Mouse (Mus musculus): ENCODE data around the gene Utrn.

Gene Utrn

DNA sequence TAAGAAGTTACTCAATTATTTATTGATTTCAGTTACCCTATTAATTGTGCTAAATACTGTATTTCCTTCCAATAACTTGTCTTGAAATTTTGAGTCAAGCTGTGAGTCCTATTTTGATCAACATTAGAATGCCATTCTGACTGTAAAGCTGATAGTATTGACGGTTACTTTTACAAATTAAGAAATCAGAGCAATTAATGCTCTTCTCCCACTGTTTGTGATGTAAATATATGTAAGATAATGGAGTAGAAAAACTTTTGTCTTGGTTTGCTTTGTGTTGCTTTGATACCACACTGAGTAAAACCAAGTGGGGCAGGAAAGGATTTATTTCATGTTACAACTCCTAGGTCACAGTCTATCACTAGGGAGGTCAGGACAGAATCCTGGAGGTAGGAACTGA, 327.4 kb downstream of the Utrn start:
- DNase-seq (ENCODE audit: low spot score in 2 of 2): no peak

DNA sequence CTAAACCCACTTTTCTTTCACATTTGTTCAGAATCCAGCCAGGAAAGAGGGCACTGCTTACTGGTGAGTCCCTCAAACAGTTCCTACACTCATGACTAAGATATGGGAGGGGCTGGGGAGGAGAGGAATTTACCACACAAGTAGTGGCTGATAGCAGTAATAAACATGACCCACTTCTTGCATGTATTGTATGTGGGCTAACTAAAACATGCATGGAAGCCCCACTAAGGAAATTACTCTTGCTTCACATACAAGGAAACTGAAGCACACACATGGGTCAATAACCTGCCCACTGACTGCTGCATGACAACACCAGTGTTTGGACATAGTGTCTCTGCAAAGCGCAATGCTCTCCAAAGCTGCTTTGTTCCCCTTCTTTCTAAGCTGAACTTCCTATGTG, 333.9 kb downstream of the Utrn start:
- DNase-seq (ENCODE audit: low spot score in 2 of 2): no peak

DNA sequence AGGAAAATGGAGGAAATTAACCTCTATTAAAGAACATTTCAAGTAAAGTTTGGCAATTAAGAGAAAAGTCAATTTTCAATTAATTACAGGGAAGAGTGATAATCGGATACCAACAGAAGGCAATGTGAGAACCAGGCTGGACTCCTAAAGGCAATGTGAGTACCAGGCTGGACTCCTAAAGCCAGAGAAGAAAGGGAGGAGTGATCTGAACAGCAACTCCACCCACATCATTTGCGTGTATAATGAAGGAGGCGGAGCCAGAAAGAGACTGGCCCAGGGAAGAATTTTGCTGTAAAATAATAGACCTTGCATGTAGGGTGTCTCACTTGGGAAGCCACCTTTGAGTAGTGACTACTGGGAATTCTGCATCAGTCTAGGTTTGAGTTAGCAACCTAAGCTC, 334.4 kb downstream of the Utrn start:
- no peak for DNase-seq (ENCODE audit: low spot score in 2 of 2)

DNA sequence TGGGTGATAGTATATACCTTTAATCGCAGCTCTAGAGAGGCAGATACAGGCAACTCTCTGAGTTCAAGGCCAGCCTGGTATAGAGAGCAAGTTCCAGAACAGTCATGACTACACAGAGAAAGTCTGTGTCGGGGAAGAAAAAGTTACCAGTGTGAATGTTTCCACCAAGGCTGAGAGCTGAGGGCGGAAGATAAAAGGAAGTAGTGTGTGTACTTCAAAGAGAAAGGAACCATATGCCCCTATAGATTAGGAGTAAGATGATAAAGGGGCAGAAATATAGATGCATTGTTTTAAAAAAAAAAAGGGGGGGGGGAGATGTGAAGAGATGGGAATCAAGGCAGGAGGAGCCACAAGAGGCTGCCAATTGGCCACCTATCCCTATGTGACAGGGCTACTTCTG, 334.9 kb downstream of the Utrn start:
- DNase-seq (ENCODE audit: low spot score in 2 of 2): no peak

DNA sequence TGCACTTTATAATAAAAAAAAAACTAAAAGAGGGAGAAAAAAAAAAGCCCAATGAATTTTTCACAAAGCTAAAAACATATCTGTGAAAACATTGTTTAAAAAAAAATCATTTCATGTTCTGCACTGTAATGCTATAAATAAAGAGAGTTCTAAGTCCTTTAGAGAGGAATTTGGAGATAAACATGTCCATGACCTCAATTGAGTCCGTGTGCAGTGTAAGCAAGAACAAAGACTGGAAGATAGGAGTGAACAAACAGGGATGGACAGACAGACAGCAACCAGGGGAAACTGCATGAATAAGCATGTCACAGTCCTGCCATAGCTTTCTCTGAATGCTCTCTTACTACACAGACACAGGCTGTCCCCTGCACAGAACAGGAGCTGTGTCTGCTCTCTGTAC, 347.1 kb downstream of the Utrn start:
- DNase-seq (ENCODE audit: low spot score in 2 of 2): no peak

DNA sequence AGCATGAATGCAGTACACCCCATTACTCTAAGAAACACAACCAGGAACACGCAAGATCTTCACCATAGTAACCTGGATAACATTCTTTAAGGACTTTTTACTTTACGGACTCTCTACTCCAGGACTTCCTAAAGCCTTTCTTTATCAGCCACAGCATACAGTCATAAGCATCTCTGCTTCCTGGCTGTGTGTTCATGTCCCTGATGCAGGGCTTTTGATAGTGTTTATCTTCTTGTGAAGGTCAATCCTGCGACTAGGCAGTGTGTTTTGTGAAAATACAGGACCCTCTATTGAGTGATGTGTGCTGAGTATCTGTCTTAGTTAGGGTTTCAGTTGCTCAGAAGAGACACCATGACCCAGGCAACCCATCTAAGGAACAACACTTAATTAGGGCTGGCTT, 351.0 kb downstream of the Utrn start:
- no peak for DNase-seq (ENCODE audit: low spot score in 2 of 2)

DNA sequence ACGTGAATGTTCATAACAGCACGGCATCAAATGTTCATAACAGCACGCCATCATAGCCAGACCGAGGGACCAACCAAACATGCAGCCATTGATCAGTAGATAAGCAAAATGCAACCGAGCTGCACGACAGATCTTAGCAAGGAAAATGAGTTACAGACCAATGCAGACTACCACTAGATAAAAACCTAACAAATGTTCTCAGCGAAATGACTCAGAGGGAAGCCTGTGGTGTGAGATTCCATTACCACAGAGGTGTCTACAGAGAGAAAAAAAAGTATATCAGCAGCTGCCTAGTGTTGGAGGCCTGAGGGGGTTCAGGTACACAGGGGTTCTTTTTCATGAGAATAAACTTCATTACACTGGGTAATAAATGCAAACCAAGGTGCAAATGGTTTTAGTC, 363.6 kb downstream of the Utrn start:
- DNase-seq (ENCODE audit: low spot score in 2 of 2): no peak

DNA sequence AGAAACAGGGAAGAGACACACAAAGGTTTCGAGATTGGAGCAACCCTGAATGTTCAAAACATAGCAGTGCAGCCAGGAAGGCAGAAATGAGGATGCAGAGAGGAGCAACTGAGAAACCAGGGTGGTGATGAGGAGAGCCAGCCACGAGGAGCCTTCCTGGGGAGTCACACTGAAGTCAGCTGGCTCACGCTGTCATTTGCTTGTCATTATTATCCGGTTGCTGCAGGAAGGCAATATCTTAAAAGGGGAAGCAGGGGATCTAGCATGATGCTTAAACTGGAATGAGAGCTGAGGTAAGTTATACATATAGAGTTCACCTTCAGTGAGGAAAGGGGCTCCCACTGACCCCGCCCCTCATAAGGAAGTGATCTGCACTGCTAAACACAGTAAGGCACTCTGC, 368.7 kb downstream of the Utrn start:
- no peak for DNase-seq (ENCODE audit: low spot score in 2 of 2)

DNA sequence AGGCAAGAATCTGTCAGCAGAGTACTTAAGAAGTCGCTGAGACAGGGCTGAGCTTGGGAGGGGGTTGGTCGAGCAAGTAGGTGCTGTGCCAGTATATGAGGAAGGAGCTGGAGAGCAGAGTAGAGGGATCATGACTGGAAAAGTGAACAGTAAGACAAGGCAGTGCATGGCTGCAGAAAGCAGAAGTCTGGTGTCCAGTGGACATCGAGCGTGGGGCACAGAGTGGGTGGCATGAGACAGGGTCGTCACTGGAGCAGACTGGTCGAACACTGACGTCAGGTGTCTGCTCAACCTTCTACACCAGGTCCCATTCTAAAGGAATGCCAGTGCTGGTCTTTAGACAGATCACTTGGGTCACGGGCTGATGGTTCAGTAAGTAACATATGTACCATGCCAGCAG, 371.6 kb downstream of the Utrn start:
- DNase-seq (ENCODE audit: low spot score in 2 of 2): no peak

DNA sequence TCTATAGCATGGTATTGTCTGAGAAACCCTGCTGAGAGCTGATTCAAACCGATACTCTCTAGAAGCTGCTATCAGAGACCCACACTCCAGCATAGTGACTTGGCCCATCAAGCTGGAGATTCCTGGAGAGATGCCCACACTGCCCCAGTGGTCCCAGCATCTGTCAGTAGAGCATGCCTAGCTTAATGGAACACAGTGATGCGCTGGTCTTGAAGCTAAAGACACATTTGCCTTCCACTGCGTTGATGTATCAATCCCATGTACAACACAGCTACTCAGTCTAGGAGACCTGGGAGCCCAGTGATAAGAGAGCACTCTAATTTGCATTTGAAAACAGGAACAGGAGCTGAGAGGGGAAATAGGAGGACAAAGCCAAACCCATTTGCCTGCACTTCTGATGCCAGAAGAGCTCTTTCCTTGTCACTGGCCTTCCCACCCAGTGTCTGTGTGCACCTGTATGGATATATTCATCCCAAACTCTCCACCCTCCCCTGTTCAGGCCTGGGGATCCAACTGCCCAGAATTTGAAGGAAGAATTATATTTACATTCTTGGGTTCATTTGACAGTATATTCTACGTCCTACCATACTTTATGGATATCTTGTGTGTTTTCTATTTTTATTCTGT, 379.5 kb downstream of the Utrn start:
- DNase-seq (ENCODE audit: low spot score in 2 of 2): no peak

DNA sequence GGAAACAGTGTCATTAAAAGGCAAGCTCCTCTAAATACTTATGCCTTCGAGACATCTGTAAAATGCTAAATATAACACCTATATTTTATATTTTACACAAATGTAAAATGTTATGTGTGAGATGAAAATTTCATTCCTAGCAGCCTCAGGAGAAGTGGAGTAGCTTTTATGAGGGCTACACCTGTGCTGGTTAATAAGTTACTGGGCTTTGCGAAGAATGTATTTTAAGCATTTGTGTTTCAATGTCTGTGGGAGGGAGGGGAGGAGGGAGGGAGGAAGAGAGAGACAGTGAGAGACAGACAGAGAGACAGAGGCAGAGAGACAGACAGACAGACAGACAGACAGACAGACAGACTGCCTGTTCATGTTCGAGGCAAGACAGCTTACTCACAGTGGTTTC, 380.6 kb downstream of the Utrn start:
- DNase-seq (ENCODE audit: low spot score in 2 of 2): no peak

DNA sequence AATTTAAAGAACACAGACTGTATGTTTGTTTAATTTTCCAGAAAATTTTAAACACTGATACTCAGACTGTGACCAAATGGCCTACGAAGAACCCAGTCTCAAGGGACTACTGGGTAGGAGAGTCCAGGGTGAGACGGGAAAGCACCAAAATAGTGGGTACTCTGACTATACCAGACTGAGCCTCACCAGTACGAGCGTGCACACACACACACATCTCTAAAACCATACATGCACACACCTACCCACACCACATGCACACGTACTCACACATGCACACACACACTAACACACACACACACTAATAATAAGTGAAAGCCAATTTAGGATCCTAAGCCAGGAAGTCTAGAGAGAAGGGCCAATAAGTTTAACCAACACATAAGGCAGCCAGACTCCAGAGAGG, 381.0 kb downstream of the Utrn start:
- no peak for DNase-seq (ENCODE audit: low spot score in 2 of 2)

DNA sequence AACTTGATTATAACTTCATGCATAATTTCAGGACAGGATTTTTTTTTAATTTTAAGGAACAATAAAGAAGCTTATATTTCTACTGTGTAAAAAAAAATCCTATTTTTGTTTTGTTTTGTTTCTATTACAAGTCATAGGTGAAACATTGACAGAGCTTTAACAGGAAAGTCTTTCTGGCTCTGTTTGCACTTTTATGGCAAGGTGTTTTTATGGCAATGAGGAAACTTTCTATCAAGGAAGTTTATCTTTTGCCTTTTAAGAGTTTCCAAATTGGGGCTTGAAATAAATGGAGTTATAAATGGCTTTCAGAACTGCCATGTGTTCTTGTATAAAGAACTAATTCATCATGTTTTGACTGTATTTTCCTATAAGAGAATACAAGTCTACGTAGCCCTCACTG, 385.7 kb downstream of the Utrn start:
- no peak for DNase-seq (ENCODE audit: low spot score in 2 of 2)

DNA sequence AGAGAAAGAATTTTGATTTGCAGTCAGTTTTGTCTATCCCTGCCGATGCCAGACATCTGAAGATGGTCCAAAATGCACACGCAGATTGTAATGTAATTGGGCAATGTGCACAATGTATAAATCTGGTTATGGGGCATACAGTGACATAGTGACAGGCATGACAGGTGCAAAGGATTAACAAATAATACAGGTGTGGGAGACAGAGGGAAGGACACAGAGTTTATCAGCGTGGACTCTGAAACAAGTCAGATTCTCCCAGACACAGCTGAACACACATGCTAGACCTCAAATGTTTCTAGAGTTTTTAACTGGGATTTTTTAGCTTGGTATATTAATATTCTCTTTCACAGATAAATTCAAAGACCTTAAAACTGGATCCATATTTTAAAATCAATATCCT, 386.2 kb downstream of the Utrn start:
- DNase-seq (ENCODE audit: low spot score in 2 of 2): no peak

DNA sequence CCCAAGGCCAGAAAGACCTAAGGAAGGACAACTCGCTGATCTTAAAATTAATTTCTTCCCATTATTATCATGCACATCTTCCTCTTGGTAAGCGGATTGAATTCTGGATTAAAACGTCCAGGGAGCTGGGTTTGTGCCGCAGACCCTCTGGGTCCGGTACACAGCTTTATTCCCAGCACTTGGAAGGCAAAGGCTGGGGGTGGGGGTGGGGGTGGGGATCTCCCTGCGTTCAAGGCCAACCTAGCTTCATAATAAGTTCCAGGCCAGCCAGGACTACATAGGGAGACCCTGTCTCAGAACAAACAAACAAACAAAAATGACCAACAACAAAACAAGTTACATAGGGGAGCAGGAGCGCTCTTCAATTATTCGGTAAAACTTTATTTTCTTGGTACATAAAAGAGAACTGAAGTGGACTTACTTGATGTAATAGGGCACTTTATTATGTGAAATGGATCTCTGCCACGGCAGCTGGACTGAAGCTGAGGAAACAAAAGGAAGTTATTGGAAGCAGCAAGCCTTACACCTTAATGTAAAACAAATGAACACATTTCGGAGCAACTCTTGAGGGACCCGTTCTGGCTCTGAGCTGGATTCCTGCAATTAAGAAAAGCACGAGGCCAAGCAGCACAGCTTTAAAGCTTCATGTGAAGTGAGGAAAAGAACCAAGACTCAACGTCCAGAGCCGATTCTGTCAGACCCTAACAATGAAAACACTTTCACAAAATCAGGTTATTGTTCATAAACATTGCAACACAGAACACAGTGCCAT, 394.1 kb downstream of the Utrn start:
- DNase-seq (ENCODE audit: low spot score in 2 of 2): no peak

DNA sequence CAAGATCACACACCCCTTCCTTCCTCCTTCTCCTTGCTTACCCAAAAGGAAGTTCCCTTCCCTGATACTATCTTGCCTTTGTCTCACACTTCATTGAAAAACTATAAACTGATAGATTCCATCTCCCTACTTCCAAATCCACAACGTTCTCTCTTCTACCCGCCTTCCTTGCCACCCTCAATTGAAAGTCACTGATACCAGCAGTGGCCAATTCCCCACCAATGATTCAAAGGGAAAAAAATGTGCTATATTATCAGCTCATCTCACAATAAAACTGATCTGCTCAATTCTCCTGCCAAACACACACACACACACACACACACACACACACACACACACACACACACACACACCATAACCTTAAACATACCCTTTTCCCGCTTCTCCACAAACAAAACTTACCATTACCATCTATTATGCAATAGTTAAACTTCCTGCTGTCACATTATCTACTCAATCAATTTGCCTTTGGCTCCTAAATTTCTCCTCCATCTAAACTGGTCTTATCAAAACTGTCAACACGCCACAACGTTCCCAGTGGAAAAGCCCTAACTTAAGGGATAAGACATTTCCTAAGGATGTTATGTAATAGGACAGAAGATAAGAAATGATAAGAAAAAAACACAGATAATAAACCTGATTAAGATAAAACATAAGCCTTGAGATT, 399.6 kb downstream of the Utrn start:
- no peak for DNase-seq (ENCODE audit: low spot score in 2 of 2)

DNA sequence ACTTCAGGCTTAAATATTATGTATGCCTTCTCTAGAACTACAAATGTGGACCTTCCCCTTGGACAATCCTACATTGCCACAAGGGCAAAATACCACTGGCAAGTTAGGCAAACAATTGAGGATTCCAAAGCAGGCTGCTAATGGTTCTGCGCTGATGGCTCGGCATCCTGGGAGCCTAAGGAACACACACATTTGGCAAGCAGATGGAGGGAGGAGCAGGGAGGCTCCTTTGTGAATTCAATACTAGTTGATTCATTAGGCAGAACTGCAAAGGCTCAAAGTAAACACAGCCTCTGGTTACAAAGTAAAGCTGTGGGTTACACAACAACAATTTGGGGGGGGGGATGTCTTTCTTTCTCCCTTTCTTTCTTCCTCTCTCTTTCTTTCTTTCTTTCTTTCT, 401.6 kb downstream of the Utrn start:
- DNase-seq (ENCODE audit: low spot score in 2 of 2): no peak

DNA sequence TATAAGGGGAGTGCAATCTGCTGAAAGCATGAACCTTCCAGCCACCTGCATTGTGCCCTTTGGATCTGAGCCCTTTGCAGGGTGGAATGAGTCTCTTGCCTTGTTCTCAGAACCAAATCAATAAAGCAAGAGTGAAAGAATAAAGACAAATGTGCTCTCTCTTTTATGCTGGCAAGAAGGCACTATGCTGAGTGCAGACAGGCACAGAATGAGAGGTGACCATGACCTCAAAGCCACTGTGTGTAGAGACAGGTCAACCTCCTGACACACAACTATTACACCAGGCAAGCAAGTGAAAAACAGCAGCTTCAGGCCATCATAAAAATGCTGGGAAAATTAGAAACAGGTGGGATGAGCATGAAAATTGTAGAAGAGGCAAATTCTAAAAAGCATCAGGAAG, 408.2 kb downstream of the Utrn start:
- no peak for DNase-seq (ENCODE audit: low spot score in 2 of 2)

DNA sequence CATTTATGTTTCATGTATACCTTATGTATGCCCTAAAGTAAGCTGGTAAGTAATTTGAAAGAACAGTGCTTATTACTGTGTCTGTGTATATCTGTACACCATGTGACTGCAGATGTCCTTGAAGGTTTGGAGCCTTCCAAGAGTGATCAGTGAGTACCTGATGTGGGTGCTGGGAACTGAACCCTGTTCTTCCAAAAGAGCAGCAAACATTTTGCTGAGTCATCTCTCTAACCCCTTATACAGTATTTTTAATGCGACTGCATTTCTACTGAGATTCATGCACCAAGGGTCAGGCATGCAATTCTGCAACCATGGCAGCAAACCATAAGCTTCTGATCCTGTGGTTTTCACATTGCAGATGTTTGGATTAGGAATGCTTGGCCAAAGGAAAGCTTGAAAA, 412.3 kb downstream of the Utrn start:
- no peak for DNase-seq (ENCODE audit: low spot score in 2 of 2)

DNA sequence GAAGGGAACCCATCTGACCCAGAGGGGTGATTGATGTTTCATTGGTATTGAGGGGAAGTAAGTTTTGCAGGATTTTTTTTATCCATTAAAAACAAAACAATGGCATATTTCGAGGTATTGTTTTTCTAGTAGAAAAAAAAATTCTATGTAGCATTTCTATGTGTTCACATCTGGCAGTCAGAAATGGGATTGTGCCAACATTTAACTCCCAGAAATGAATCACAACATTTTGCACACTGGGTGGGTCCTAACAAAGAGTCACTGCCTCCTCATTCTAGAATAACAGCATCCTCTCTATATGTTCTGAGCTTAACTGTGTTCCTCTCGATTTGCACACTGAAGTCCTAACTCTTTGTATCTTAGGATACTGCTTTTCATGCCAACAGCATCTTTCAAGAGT, 416.5 kb downstream of the Utrn start:
- DNase-seq (ENCODE audit: low spot score in 2 of 2): no peak

DNA sequence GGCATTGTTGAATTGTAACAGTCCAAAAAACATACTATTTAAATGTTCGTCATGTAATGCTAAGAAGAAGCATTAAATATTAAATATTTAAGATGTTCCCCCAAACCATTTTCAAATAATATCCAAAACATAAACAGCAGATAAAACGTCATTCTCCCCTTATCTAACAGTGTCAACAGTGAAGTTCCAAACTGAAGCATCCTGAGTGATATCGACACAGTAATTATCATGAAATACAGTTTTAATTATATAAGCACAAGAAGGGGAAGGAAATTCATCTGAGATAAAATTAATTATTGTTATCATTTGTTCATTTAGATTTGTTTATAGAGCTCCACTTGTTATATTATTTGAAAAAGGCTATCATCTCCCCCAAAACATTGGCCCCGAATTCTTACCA, 425.0 kb downstream of the Utrn start:
- DNase-seq (ENCODE audit: low spot score in 2 of 2): no peak

DNA sequence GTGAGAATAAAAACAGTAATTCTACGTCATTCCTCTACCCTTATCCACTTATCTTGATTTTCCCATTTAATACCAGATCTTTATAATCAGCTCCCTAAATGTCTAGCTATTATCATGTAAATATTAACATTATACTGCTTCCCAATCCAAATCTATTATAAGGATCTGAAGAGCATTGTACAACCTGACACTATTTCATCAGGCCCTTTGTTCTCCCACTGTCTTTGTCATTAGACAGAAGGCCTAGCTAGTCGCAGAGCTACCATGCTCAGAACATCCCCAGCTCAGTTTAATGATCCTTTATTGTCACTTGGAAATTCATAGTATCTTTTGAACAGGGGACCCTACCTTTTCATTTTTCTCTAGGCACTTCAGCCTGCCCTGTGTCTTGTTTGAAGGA, 436.0 kb downstream of the Utrn start:
- DNase-seq (ENCODE audit: low spot score in 2 of 2): no peak

DNA sequence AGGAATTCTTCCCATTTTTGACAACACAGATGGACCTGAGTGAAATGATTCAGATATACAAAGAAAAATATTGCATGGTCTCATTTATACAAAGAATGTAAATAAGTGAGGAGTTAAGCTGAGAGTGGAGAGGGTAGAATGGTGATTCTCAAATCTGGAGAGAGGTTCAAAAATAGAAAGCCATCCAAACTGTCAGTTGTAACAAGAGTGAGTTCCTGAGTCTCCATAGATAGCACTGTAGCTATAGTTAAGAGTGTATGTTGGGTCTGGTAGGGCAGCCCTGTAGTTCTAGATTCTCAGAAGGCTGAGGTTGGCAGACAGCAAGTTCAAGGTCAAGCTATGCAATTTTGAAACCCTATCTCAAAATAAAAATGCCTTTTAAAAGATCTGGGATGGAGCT, 438.8 kb downstream of the Utrn start:
- no peak for DNase-seq (ENCODE audit: low spot score in 2 of 2)

All from spleen, postnatal 10 days (tissue).